Mouse (Mus musculus): ENCODE results near the gene Agk. TPM values are rescaled to one million over a fixed set of nuclear protein-coding genes. Genes with fewer than 3 reads are reported as not detected.

The Agk gene
- polyA plus RNA-seq, 1 experiment from 2014 or later: 9.6 TPM

DNA sequence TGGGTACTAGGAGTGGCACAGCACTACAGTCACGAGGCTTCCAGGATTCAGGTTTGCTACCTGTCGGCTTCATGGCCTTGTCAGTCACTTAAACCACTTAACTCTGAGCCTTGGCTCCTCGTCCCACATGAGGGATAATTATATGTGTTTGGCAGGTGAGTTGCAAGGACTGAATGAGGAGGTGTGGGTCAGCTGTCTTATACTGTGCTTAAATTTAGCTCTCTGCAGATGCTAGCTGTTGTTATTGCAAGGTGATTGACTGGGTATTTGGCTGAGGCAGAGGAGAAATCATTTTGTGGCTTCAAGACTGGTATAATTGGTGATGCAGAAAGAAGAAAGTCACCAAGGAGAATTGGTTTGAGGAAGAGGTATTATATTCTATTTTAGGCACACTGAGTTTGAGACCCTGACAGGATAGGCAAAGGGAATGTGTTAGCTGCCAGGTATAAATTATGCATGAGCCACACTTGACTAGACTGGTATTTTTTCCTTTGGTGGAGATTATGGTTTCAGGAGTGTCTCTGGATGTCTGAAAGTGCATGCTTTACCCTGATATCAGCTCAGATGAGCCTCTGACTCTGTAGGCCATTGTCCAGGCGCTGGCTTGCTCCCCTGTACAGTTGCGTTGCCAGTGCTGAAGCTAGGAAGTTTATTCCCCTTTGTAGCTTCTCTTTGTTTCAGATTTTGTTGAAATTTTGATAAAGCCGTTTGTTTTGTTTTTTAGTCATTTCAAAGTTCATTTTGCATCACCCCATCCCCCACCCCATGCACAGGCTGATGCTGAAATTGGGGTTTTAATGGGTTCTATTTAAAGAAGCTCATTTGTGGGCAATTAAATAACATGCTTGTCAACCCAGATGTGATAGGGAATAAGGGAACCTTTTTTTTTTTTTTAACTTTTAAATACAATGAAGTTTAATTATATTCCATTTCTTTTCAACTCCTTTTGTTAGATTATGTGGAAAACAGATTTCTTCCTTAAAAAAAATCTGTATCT is 12.1 kb downstream of the Agk start:
- H3K27me3 ChIP-seq (ENCODE audit: insufficient read depth, low read length): no peaks in the 10 kb centered on the region
- ATAC-seq (no peak), DNase-seq (no peak)
- H3K9me3 ChIP-seq (ENCODE audit: low read length): no peaks in the 10 kb centered on the region
- H3K4me1 ChIP-seq (ENCODE audit: insufficient read depth): no peaks in the 10 kb centered on the region
- no peak overlapping the region for H3K27ac ChIP-seq (ENCODE audit: low read depth)
- H3K4me2 ChIP-seq (ENCODE audit: low read depth, low read length): no peak overlapping the region
- no peak overlapping the region for H3K9ac ChIP-seq (replicated peaks)
- 87% methylated on average over 6 of the region's 6 CpGs for WGBS (ENCODE audit: insufficient replicate concordance)
- H3K4me3 ChIP-seq (ENCODE audit: low read depth, low read length): no peak overlapping the region
- peaks cover 10% of the 10 kb centered on the region; the same call in 1 of the 2 replicates for H3K36me3 ChIP-seq (replicated peaks; ENCODE audit: insufficient read depth, low read length)
- TF ChIP-seq CTCF (IDR thresholded peaks at IDR 0.05; ENCODE audit: low read depth) (no peak), EP300 (IDR thresholded peaks at IDR 0.05; ENCODE audit: low read depth) (no peak)

DNA sequence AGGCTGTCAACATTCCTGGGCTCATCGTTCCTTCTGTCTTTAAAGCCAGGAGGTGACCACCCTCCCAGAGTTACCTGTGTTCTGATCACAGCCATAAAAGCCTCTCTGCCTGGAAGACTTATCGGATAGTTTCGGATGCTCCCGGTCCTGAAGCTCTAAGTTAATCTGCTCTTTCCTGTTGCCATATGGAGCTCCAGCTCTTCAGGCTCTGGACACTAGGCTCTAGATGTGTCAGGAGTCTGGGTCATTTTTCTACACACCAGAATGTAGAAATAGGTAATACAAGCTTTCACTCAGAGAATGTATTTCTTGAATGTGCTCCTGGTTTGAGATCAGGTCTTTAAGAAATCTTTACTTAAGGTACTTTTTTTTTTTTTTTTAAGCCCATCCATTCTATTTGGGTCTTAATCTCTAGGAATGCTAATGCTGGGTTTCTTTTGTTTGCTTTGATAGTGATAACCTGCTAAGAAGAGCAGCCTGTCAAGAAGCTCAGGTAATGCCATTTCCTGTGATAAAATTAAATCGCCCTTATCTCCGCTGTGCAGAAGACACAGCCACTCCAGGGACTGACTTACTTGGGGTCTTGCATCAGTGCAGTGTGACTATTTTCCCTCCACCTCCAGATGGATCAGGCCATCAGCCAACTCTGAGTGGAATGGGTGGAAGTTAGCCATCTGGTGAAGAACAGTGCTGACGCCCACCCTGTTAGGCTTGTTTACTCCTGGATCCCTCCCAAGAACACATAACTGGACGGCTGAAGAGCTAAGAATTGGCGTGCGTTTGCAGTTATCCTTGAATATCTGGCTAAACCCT is 22.2 kb downstream of the Agk start:
- no peak for ATAC-seq
- no peak for DNase-seq
- Histone ChIP-seq H3K36me3 (replicated peaks; ENCODE audit: insufficient read depth, low read length) (no peaks in the 10 kb centered on the region), H3K4me3 (ENCODE audit: low read depth, low read length) (no peak overlapping the region), H3K4me2 (ENCODE audit: low read depth, low read length) (no peak overlapping the region), H3K9me3 (ENCODE audit: low read length) (no peaks in the 10 kb centered on the region), H3K4me1 (ENCODE audit: insufficient read depth) (no peaks in the 10 kb centered on the region), H3K27me3 (ENCODE audit: insufficient read depth, low read length) (no peaks in the 10 kb centered on the region), H3K27ac (ENCODE audit: low read depth) (no peak overlapping the region), H3K9ac (replicated peaks) (no peak overlapping the region)
- WGBS (ENCODE audit: insufficient replicate concordance): 71% methylated on average over 10 of the region's 10 CpGs
- no peak for TF ChIP-seq EP300 (IDR thresholded peaks at IDR 0.05; ENCODE audit: low read depth)
- no peak for TF ChIP-seq CTCF (IDR thresholded peaks at IDR 0.05; ENCODE audit: low read depth)

DNA sequence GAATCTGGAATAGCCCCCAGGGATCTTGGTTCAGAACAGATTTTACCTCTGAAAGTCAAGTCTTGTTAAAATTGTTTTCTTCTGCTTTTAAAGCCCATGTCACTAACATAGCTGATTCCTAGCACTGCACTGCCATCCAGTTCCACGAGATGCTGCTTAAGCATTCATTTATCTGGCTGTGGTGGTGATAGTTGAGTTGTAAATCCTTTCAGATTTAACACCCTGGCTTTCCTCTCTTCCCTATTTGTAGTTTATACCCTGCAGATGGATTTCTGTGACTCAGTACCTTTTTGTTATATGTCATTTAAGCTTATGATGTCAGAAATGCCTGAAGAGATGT is 22.8 kb downstream of the Agk start:
- DNase-seq (no peak), ATAC-seq (no peak)
- H3K4me2 ChIP-seq (ENCODE audit: low read depth, low read length): no peak overlapping the region
- TF ChIP-seq CTCF (IDR thresholded peaks at IDR 0.05; ENCODE audit: low read depth) (no peak), EP300 (IDR thresholded peaks at IDR 0.05; ENCODE audit: low read depth) (no peak)
- H3K9ac ChIP-seq (replicated peaks): no peak overlapping the region
- no peak overlapping the region for H3K27ac ChIP-seq (ENCODE audit: low read depth)
- no peak overlapping the region for H3K4me3 ChIP-seq (ENCODE audit: low read depth, low read length)
- 64% methylated on average over 1 of the region's 1 CpGs for WGBS (ENCODE audit: insufficient replicate concordance)
- H3K36me3 ChIP-seq (replicated peaks; ENCODE audit: insufficient read depth, low read length): peaks cover 5% of the 10 kb centered on the region; the same call in 1 of the 2 replicates
- H3K27me3 ChIP-seq (ENCODE audit: insufficient read depth, low read length): no peaks in the 10 kb centered on the region
- no peaks in the 10 kb centered on the region for H3K9me3 ChIP-seq (ENCODE audit: low read length)
- no peaks in the 10 kb centered on the region for H3K4me1 ChIP-seq (ENCODE audit: insufficient read depth)

DNA sequence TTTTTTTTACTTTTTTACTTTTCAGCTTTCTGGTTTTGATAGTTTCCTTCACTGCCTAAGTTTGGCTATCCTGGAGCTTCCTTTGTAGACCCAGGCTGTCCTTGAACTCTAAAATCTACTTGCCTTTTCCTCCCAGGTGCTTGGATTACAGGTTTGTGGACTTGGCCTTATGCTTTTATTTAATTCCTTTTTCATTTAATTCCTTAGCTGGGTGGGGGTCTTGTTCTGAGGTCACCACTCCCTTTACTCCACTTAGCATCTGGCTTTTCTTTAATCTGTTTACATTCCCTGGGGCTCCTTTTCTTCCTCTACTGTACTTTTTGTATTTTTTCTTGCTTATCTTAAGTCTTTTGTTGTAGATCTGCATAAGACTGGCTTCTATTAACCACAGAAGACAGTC is 25.1 kb downstream of the Agk start:
- no peak for TF ChIP-seq EP300 (IDR thresholded peaks at IDR 0.05; ENCODE audit: low read depth)
- H3K9ac ChIP-seq (replicated peaks): no peak overlapping the region
- peaks cover 9% of the 10 kb centered on the region; the same call in 1 of the 2 replicates for H3K36me3 ChIP-seq (replicated peaks; ENCODE audit: insufficient read depth, low read length)
- ATAC-seq (no peak), DNase-seq (no peak)
- no peaks in the 10 kb centered on the region for H3K27me3 ChIP-seq (ENCODE audit: insufficient read depth, low read length)
- H3K27ac ChIP-seq (ENCODE audit: low read depth): no peak overlapping the region
- H3K4me1 ChIP-seq (ENCODE audit: insufficient read depth): no peaks in the 10 kb centered on the region
- no peaks in the 10 kb centered on the region for H3K9me3 ChIP-seq (ENCODE audit: low read length)
- no peak overlapping the region for H3K4me2 ChIP-seq (ENCODE audit: low read depth, low read length)
- H3K4me3 ChIP-seq (ENCODE audit: low read depth, low read length): no peak overlapping the region

DNA sequence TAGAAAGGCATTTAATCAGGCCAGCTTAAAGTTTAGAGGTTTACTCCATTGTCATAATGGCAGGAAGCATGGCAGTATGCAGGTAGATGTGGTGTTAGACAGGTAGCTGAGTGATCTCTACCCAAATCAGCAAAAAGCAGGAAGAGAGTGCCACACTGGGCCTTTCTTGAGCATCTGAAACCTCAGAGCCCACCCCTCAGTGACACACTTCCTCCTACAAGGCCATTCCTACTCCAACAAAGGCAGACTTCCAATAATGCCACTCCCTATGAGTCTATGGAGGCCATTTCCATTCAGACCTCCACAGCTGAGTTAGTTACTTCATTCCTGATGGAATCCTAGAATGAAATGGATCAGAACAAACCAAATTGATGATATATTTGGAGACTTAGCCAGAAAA is 25.9 kb downstream of the Agk start:
- ATAC-seq: no peak
- Histone ChIP-seq H3K9ac (replicated peaks) (no peak overlapping the region), H3K27me3 (ENCODE audit: insufficient read depth, low read length) (no peaks in the 10 kb centered on the region), H3K36me3 (replicated peaks; ENCODE audit: insufficient read depth, low read length) (peaks cover 9% of the 10 kb centered on the region; the same call in 1 of the 2 replicates), H3K9me3 (ENCODE audit: low read length) (no peaks in the 10 kb centered on the region), H3K4me2 (ENCODE audit: low read depth, low read length) (no peak overlapping the region), H3K27ac (ENCODE audit: low read depth) (no peak overlapping the region), H3K4me3 (ENCODE audit: low read depth, low read length) (no peak overlapping the region), H3K4me1 (ENCODE audit: insufficient read depth) (no peaks in the 10 kb centered on the region)
- no peak for DNase-seq
- no peak for TF ChIP-seq EP300 (IDR thresholded peaks at IDR 0.05; ENCODE audit: low read depth)
- TF ChIP-seq CTCF (IDR thresholded peaks at IDR 0.05; ENCODE audit: low read depth): no peak

GRCm38 (mm10) chr6:40353360-40353759 is 28.4 kb downstream of the Agk start:
- Histone ChIP-seq H3K9me3 (ENCODE audit: low read length) (no peaks in the 10 kb centered on the region), H3K4me3 (ENCODE audit: low read depth, low read length) (no peak overlapping the region), H3K9ac (replicated peaks) (no peak overlapping the region), H3K27me3 (ENCODE audit: insufficient read depth, low read length) (no peaks in the 10 kb centered on the region), H3K27ac (ENCODE audit: low read depth) (no peak overlapping the region), H3K36me3 (replicated peaks; ENCODE audit: insufficient read depth, low read length) (peaks cover 9% of the 10 kb centered on the region; the same call in 1 of the 2 replicates), H3K4me2 (ENCODE audit: low read depth, low read length) (no peak overlapping the region), H3K4me1 (ENCODE audit: insufficient read depth) (no peaks in the 10 kb centered on the region)
- ATAC-seq: no peak
- 88% methylated on average over 7 of the region's 7 CpGs for WGBS (ENCODE audit: insufficient replicate concordance)
- TF ChIP-seq CTCF (IDR thresholded peaks at IDR 0.05; ENCODE audit: low read depth): peak; percentile 43
- TF ChIP-seq EP300 (IDR thresholded peaks at IDR 0.05; ENCODE audit: low read depth): no peak
- DNase-seq: no peak
